Mouse (Mus musculus): ENCODE measurements around the gene Lrrc34. TPM values are rescaled to one million over a fixed set of nuclear protein-coding genes. Genes with fewer than 3 reads are reported as not detected.

Lrrc34 gene
- polyA plus RNA-seq, 1 experiment from 2014 or later = 1.0 TPM

DNA sequence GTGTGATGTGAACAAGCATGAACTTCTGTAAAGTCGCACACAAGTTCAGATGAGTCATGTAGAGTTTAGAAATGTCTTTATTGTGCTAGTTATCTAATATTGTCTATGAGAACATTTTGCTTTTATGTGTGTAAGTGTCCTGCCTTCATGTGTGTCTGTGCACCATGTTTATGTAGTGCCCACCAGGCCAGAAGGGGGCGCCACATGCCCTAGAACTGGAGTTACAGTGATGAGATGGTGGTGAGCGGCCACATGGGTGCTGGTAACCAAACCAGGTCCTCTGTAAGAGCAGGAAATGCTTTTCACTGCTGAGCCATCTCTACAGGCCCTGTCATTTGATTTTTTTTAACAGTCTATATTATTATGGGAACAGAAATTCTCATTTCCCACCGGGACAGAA is 12.0 kb downstream of the Lrrc34 start:
- Histone ChIP-seq H3K27me3 (no peaks in the 10 kb centered on the region), H3K27ac (no peak overlapping the region), H3K9ac (no peak overlapping the region), H3K36me3 (ENCODE audit: poor library complexity, severe bottlenecking) (no peaks in the 10 kb centered on the region), H3K4me1 (no peaks in the 10 kb centered on the region), H3K4me2 (no peak overlapping the region), H3K9me3 (replicated peaks) (no peaks in the 10 kb centered on the region), H3K4me3 (no peak overlapping the region)
- ATAC-seq = no peak
- 87% methylated on average over 4 of the region's 4 CpGs for WGBS

GRCm38 (mm10) chr3:30633681-30634080 is 14.0 kb downstream of the Lrrc34 start:
- WGBS = 70% methylated on average over 3 of the region's 3 CpGs
- H3K36me3 ChIP-seq (ENCODE audit: poor library complexity, severe bottlenecking) = no peaks in the 10 kb centered on the region

DNA sequence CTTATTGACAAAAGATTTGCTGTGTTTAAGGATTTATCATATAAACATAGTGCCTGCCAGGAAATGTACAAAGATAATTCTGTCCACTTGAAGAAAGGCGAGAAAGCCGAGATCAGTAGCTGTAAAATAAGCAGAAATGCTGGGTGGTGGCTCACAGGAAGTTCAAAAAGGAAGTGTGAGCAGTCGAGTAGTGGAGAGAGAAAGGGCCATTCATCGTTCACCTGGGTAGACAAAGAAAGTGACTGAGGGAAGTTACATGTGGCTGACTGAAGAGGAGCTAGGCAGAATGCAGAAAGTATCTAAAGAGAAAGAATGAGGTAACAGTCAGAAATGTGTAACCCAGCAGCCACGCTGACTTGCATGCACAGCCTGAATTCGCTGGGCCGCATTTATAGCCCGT is 27.5 kb downstream of the Lrrc34 start:
- H3K9ac ChIP-seq = no peak overlapping the region
- H3K4me3 ChIP-seq = no peak overlapping the region
- H3K4me2 ChIP-seq = no peak overlapping the region
- H3K27me3 ChIP-seq = no peaks in the 10 kb centered on the region
- 94% methylated on average over 8 of the region's 8 CpGs for WGBS
- no peaks in the 10 kb centered on the region for H3K4me1 ChIP-seq
- no peak overlapping the region for H3K27ac ChIP-seq
- ATAC-seq = no peak
- no peaks in the 10 kb centered on the region for H3K9me3 ChIP-seq (replicated peaks)
- H3K36me3 ChIP-seq (ENCODE audit: poor library complexity, severe bottlenecking) = peaks cover 45% of the 10 kb centered on the region

More at GRCm38 (mm10) chr3:30633681-30634080, 14.0 kb downstream of the Lrrc34 start:
- H3K9me3 ChIP-seq (replicated peaks) = no peaks in the 10 kb centered on the region
- no peak overlapping the region for H3K4me3 ChIP-seq
- no peaks in the 10 kb centered on the region for H3K4me1 ChIP-seq
- no peaks in the 10 kb centered on the region for H3K27me3 ChIP-seq
- H3K9ac ChIP-seq = no peak overlapping the region
- no peak overlapping the region for H3K4me2 ChIP-seq
- no peak overlapping the region for H3K27ac ChIP-seq
- ATAC-seq = no peak

DNA sequence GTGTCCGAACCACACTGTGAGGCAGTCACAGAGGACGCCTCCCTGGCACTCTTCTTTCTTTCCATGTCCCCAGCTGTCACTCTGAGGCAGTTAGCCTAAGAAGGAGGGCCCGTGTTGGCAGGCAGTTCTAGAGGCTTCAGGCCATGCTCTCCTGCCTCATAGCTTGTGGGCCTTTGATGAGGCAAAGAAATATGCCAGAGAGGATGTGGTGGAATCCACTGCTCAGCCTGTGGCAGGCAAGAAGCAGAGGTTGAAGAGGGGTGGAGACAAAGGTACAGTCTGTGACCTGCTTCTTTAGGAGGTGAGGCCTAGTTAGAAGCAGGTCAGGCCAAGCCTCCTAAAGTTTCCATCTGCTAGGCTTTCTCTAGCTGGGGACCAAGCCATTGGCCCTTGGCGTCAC is 36.7 kb downstream of the Lrrc34 start:
- Histone ChIP-seq H3K9me3 (replicated peaks) (no peaks in the 10 kb centered on the region), H3K4me1 (peaks cover 9% of the 10 kb centered on the region; the same call in 1 of the 2 replicates), H3K4me3 (no peak overlapping the region), H3K9ac (no peak overlapping the region), H3K36me3 (ENCODE audit: poor library complexity, severe bottlenecking) (peaks cover 75% of the 10 kb centered on the region), H3K27me3 (no peaks in the 10 kb centered on the region), H3K4me2 (no peak overlapping the region), H3K27ac (no peak overlapping the region)
- WGBS = 91% methylated on average over 4 of the region's 4 CpGs
- ATAC-seq = no peak

DNA sequence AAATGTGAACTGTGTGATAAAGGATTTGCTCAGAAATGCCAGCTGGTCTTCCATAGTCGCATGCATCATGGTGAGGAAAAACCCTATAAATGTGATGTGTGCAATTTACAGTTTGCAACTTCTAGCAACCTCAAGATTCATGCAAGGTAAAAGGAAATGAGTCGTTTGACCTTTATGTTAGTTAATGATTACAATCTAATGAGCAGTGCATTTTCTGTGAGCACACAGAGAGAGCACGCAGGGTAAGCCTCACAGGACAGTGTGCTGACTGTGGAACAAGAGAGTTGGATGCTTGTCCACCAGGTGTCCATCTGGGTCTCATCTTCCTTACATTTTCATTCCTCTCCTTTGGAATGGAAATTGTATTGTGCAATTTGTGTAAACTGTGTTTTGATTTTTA is 38.7 kb downstream of the Lrrc34 start:
- no peaks in the 10 kb centered on the region for H3K27me3 ChIP-seq
- no peak for ATAC-seq
- H3K9ac ChIP-seq = no peak overlapping the region
- peaks cover 74% of the 10 kb centered on the region for H3K36me3 ChIP-seq (ENCODE audit: poor library complexity, severe bottlenecking)
- WGBS = 93% methylated on average over 3 of the region's 3 CpGs
- no peaks in the 10 kb centered on the region for H3K9me3 ChIP-seq (replicated peaks)
- H3K4me1 ChIP-seq = peaks cover 13% of the 10 kb centered on the region
- no peak overlapping the region for H3K4me2 ChIP-seq
- no peak overlapping the region for H3K4me3 ChIP-seq
- no peak overlapping the region for H3K27ac ChIP-seq

DNA sequence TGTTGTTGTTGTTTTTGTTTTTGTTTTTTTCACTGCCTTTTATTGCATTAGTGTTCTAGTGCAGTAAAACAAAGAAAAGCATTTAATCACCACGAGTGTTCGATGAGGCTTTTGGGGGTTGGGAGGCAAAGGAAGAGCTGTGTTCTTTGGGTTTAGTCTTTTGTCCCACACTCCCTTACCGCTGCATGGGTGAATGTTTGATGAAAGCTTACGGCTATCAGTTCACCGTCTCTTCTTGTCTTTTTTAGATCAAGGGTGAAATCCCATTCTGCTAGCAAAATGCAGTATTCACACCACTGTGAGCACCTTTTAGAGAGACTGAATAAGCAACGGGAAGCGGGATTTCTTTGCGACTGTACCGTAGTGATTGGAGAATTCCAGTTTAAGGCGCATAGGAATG is 44.4 kb downstream of the Lrrc34 start:
- Histone ChIP-seq H3K27ac (no peak overlapping the region), H3K9me3 (replicated peaks) (no peaks in the 10 kb centered on the region), H3K4me1 (peaks cover 35% of the 10 kb centered on the region), H3K27me3 (peaks cover 3% of the 10 kb centered on the region; the same call in 1 of the 2 replicates), H3K36me3 (ENCODE audit: poor library complexity, severe bottlenecking) (peaks cover 32% of the 10 kb centered on the region), H3K4me3 (peak overlapping the region; percentile 79), H3K4me2 (peak overlapping the region; percentile 80), H3K9ac (peak overlapping the region; percentile 78)
- ATAC-seq = no peak
- WGBS = 24% methylated on average over 10 of the region's 10 CpGs

- peaks cover 33% of the 10 kb centered on the region for H3K4me1 ChIP-seq
- peaks cover 8% of the 10 kb centered on the region; the same call in 1 of the 2 replicates for H3K27me3 ChIP-seq
- H3K36me3 ChIP-seq (ENCODE audit: poor library complexity, severe bottlenecking) = peaks cover 28% of the 10 kb centered on the region
- H3K27ac ChIP-seq = peak overlapping the region; percentile 93
- peak overlapping the region; percentile 80 for H3K4me2 ChIP-seq
- peak overlapping the region; percentile 78 for H3K9ac ChIP-seq
- H3K4me3 ChIP-seq = peak overlapping the region; percentile 79
- H3K9me3 ChIP-seq (replicated peaks) = no peaks in the 10 kb centered on the region
- under 1% methylated on average over 27 of the region's 27 CpGs for WGBS
- no peak; the same call in 1 of the 2 replicates for ATAC-seq
Observed at GRCm38 (mm10) chr3:30602740-30603098, 45.0 kb downstream of the Lrrc34 start.

DNA sequence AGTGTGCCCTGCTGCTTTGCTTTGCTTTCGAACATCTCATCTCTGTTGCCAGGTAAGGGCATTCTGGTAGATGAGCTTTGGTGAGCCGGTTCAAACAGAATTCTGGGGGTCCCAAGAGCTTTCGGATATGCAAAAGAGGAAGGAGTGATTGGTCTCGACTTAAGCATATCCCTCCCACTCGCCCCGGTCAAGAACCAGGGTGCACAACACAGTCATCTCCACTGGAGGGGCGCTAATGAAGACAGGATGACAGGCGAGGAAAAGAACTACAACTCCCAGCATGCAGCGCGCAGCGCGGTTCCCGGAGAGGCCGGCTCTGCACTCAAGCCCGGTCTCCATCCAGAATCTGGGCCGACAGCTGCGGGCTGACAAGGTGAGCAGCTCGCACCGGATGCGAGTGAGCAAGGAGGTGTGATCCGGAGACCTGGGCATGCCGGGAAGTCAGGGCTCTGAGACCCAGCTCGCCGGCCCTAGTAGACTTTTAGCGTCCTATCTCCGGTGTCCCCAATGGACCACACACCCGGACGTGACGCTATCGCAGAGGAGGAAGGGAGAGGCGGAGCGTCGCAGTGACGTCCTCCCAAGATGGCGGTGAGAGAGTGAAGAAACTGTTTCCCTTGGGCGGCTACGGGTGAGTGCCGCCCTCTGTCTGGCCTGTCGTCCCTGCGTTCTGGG is 45.5 kb downstream of the Lrrc34 start, which contains the start of gene Mynn:
Gene Mynn (plus strand): TSS at position 1 of the 675 bp plus-strand sequence.
- peak within 1 kb of the TSS; percentile 93 for H3K27ac ChIP-seq
- H3K36me3 ChIP-seq (ENCODE audit: poor library complexity, severe bottlenecking) = peaks cover 23% of the 10 kb centered on the region
- peak within 1 kb of the TSS; percentile 80 for H3K4me2 ChIP-seq
- ATAC-seq = peak; percentile 96
- no peaks in the 10 kb centered on the region for H3K9me3 ChIP-seq (replicated peaks)
- H3K27me3 ChIP-seq = peaks cover 11% of the 10 kb centered on the region; the same call in 1 of the 2 replicates
- peak within 1 kb of the TSS; percentile 78 for H3K9ac ChIP-seq
- peaks cover 29% of the 10 kb centered on the region for H3K4me1 ChIP-seq
- H3K4me3 ChIP-seq = peak within 1 kb of the TSS; percentile 79
- under 1% methylated on average over 39 of the region's 40 CpGs for WGBS

DNA sequence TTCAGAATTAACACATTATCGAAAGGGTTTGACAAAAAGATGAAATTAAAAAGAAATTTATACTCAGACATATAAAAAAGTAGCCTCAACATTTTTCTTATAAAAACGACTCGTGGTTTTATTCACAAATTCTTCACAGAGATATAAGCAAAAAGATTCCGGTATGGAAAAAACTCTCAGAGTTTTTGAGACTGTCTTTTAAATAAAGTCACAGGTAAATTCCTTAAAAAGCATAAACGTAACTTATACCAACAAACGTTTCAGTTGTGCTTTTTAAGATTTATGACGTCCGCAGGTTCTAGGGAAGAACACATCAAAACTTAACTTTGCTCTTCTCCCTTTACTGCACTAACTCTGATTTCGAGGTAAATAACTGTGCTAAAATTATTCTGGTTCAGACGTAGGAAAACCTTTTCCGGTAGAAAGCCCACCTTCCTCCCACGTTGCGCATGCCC is 46.0 kb downstream of the Lrrc34 start:
- Histone ChIP-seq H3K27ac (peak overlapping the region; percentile 93), H3K4me1 (peaks cover 29% of the 10 kb centered on the region), H3K36me3 (ENCODE audit: poor library complexity, severe bottlenecking) (peaks cover 20% of the 10 kb centered on the region), H3K27me3 (peaks cover 12% of the 10 kb centered on the region; the same call in 1 of the 2 replicates), H3K9me3 (replicated peaks) (no peaks in the 10 kb centered on the region), H3K4me2 (peak overlapping the region; percentile 80), H3K4me3 (peak overlapping the region; percentile 79), H3K9ac (peak overlapping the region; percentile 78)
- ATAC-seq = no peak
- under 1% methylated on average over 13 of the region's 13 CpGs for WGBS

- Histone ChIP-seq H3K4me2 (peak overlapping the region; percentile 80), H3K9me3 (replicated peaks) (no peaks in the 10 kb centered on the region), H3K36me3 (ENCODE audit: poor library complexity, severe bottlenecking) (peaks cover 17% of the 10 kb centered on the region), H3K27me3 (peaks cover 16% of the 10 kb centered on the region; the same call in 1 of the 2 replicates), H3K4me3 (peak overlapping the region; percentile 79), H3K9ac (no peak overlapping the region), H3K27ac (no peak overlapping the region), H3K4me1 (peaks cover 29% of the 10 kb centered on the region)
- ATAC-seq = peak; percentile 27
- under 1% methylated on average over 17 of the region's 17 CpGs for WGBS
Observed at GRCm38 (mm10) chr3:30601175-30601574, 46.5 kb downstream of the Lrrc34 start.

DNA sequence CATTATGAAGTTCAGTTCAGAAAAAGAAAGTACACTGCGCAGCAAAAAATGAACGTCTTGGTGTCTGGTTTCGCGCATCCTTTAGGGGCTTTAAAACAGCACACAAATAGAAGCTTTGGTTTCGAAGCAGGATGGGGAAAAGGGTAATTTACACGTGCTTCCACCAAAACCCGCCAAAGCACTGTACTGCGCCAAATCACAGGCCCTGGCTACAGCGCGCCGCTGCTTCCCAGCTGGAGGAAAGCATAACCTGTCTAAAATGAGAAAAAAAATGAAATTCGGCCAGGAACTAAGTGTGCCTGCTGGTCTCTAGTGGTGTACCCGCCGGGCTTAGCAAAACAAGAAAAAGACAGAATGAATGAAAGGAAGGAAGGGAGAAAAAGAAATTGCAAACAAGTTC is 47.0 kb downstream of the Lrrc34 start:
- under 1% methylated on average over 14 of the region's 14 CpGs for WGBS
- H3K4me1 ChIP-seq = peaks cover 29% of the 10 kb centered on the region
- H3K27ac ChIP-seq = peak overlapping the region; percentile 76
- H3K36me3 ChIP-seq (ENCODE audit: poor library complexity, severe bottlenecking) = peaks cover 14% of the 10 kb centered on the region
- peaks cover 17% of the 10 kb centered on the region; the same call in 1 of the 2 replicates for H3K27me3 ChIP-seq
- no peak for ATAC-seq
- peak overlapping the region; percentile 51 for H3K9ac ChIP-seq
- H3K4me3 ChIP-seq = peak overlapping the region; percentile 79
- H3K4me2 ChIP-seq = peak overlapping the region; percentile 80
- H3K9me3 ChIP-seq (replicated peaks) = no peaks in the 10 kb centered on the region

- under 1% methylated on average over 32 of the region's 32 CpGs for WGBS
Observed at GRCm38 (mm10) chr3:30599711-30600545, 47.7 kb downstream of the Lrrc34 start, which contains the start of gene Actrt3. TSS of gene Actrt3 (minus strand) at chr3:30599939.

More at GRCm38 (mm10) chr3:30599711-30600545, 47.7 kb downstream of the Lrrc34 start, which contains the start of gene Actrt3:
- peak within 1 kb of the TSS; percentile 79 for H3K4me3 ChIP-seq
- H3K9ac ChIP-seq = peak within 1 kb of the TSS; percentile 69
- H3K9me3 ChIP-seq (replicated peaks) = no peaks in the 10 kb centered on the region
- peaks cover 29% of the 10 kb centered on the region for H3K4me1 ChIP-seq
- H3K27ac ChIP-seq = peak within 1 kb of the TSS; percentile 76
- ATAC-seq = no peak
- H3K27me3 ChIP-seq = peaks cover 17% of the 10 kb centered on the region; the same call in 1 of the 2 replicates
- H3K36me3 ChIP-seq (ENCODE audit: poor library complexity, severe bottlenecking) = peaks cover 9% of the 10 kb centered on the region
- peak within 1 kb of the TSS; percentile 80 for H3K4me2 ChIP-seq
